Mouse (Mus musculus) CH12.LX (cell line): ENCODE results near the gene Galr2.

Source experiments
- CTCF ChIP-seq, 2 experiments: IDR thresholded peaks in 1 of 2; conservative IDR thresholded peaks in 1 of 2; 2 replicates each; pipeline ENCODE4 v1.5.1; 2011 to 2012; ENCODE audit warnings: low read depth in 2 of 2, low read length in 2 of 2, improper control_type of control experiment in 1 of 2, inconsistent platforms in 1 of 2, mild to moderate bottlenecking in 1 of 2, moderate library complexity in 1 of 2
- NELFE ChIP-seq: IDR thresholded peaks from 2 replicates; pipeline ENCODE4 v1.6.1; 2011; ENCODE audit warnings: low read depth, low read length, improper control_type of control experiment
- POLR2A ChIP-seq: IDR thresholded peaks from 2 replicates; pipeline ENCODE4 v1.6.1; 2011; ENCODE audit warnings: low read depth, mild to moderate bottlenecking, improper control_type of control experiment, low read length
- RCOR1 ChIP-seq: conservative IDR thresholded peaks from 2 replicates; pipeline ENCODE4 v1.6.1; 2012; ENCODE audit warnings: low read depth, mild to moderate bottlenecking, inconsistent platforms, low read length, improper control_type of control experiment

GRCm38 (mm10) chr11:116265850-116266249, 14.9 kb upstream of the Galr2 start:
- no peak for TF ChIP-seq CTCF (conservative IDR thresholded peaks at IDR 0.05 in 1 of 2, IDR thresholded peaks at IDR 0.05 in 1 of 2; ENCODE audit: low read depth in 2 of 2, low read length in 2 of 2)
- no peak for TF ChIP-seq POLR2A
- TF ChIP-seq RCOR1, result no peak
- no peak for TF ChIP-seq NELFE
